Mouse (Mus musculus) frontal cortex, postnatal 36 days (tissue): ENCODE measurements at regions not wholly inside any gene's neighbourhood (a gene's known extent, or its start where the extent isn't known, plus 50 kb on each side); places are given as distances from the start of the nearest gene placed in this dataset.
"Not testable (repeated sequence)": the region's sequence is repeated elsewhere in the genome, so short reads cannot be mapped to it uniquely, and the experiment has no call there.

ENCODE experiments used
- DNase-seq, 2 experiments: peaks; one replicate each; pipeline ENCODE4 v3.0.0; 2022; ENCODE audit warnings: low spot score in 2 of 2

DNA sequence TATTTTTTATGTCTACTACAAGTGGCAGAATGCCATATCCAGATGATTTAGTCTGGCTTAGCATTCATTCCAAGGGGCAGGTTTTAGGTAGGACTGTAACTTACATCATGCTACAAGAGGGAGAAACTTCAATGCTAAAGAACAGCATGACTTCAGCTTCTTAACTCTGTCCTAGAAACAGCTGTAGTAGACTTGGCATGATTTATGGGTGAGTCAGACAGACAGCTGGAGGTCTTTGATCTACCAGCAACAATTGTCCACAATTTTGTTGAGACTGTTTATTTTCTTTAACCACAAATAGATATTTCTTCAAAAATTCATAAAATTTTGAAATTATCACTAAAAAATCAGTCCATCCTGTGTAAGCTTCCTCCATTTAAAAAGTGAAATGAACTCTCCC, 781.7 kb upstream of the Man1a start:
- no peak for DNase-seq

GRCm38 (mm10) chr10:54841591-54841990, 765.2 kb upstream of the Man1a start:
- peak; percentile 6 to 33 for DNase-seq

- no peak for DNase-seq
These were observed 762.6 kb upstream of the Man1a start for GRCm38 (mm10) chr10:54839008-54839407.

- DNase-seq = no peak
These were observed 738.3 kb upstream of the Man1a start for GRCm38 (mm10) chr10:54814604-54815122.

GRCm38 (mm10) chr10:54799478-54800196, 723.2 kb upstream of the Man1a start:
- DNase-seq = no peak

- DNase-seq = no peak
These were observed 720.9 kb upstream of the Man1a start for GRCm38 (mm10) chr10:54797306-54797705.

DNA sequence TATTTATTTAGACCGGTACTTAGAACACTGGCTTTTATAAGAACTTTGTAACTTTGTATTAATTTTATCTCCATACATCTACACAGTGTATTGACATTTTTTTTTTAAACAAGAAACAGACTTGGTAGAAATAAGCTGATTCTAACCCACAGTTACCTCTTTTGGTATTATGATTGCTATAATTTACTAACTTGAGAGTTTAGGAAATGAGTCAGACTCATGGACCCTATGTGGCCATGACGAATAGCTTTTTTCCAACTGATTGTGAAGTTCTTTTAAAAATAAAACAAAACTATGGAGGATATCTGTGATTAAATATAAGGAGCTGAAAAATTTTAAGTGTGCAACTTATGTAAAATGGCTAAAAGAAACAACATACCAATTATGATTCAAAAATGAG, 684.7 kb upstream of the Man1a start:
- DNase-seq = no peak

DNA sequence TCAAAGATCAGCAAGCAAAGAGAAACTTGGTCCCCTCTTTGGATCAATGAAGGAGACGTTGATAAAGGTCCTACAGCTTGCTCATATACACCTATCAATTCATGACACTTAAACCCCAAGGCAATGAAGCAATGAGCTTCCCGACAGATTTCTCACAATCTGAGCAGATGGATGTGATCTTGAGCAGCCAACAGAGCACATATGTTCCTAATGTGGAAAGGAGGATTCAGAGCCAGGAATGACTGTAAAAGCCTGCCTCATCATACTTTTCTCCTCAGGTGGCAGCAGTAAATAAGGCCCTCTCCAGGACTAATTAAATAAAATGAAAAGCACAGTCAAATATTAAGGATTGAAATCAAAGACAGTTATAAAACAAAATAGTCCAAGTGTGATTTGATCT, 672.8 kb upstream of the Man1a start:
- DNase-seq = peak in 1 of 2 experiments; percentile 4

DNA sequence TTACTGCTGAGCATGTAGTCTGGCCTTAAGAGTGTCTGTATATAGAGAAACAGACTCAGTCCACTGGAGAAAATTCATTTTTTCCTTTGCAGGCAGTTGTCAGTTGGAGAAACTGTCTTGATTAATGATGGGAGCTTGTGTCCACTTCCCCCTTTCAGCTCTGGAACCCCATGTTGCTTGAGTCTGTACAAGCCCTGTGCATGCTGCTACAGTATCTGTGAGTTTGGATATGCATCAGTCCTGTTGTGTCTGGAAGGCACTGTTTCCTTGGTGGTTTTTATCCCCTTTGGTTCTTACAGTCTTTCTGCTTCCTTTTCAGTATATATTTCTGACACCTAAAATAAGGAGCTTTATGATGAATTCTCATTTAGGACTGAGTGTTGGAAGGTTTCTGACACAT, 660.7 kb upstream of the Man1a start:
- no peak for DNase-seq

GRCm38 (mm10) chr10:54712684-54713083, 636.3 kb upstream of the Man1a start:
- peak in 1 of 2 experiments; percentile 28 for DNase-seq

DNA sequence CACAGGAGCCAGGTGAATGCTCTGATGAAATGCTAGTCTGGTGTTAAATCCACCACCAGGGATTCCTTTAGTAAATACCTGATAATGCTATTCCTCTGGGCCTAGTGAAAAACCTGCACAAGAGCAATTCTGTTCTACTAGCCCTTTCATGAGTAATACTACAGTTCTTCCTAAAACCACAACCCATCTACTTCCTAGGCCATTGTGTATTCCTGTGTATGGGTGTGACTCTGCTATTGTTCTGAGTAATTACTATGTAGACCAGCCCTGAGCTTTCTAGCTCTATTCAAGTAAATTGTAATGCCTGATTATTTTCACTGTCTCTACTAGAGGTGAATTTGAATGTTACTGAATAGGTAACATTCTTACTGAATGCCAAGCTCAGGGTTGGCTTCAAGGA, 591.4 kb upstream of the Man1a start:
- not testable (repeated sequence) for DNase-seq
